Mouse (Mus musculus) heart, adult 9 months (tissue): ENCODE measurements around the gene Fat3.

Experiments used
- DNase-seq, 2 experiments: peaks; one replicate each; pipeline ENCODE4 v3.0.0; 2022; ENCODE audit warnings: low spot score in 2 of 2

Fat3 gene

GRCm38 (mm10) chr9:16256577-16257207 is 244.4 kb downstream of the Fat3 start:
- DNase-seq: no peak

DNA sequence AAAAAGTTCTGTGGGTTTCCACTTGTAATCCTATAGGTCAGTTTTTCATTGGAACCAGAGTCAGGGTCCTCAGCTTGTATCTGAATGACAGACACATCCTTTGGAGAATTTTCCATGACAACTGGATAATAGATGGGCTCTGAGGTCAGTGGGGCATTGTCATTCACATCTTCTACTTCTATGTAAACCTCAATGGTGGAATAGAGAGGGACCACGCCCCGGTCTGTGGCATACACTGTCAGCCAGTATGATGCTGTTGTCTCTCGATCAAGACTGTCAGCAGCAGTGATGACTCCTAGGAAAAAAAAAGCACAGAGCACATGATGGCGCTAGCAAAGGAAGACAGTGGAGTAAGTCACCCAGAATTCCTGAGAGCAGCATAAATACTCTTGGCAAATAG is 254.3 kb downstream of the Fat3 start:
- DNase-seq: no peak

- DNase-seq: no peak
These were observed 269.5 kb downstream of the Fat3 start for GRCm38 (mm10) chr9:16231575-16231974.

GRCm38 (mm10) chr9:16228919-16229318 is 272.2 kb downstream of the Fat3 start:
- no peak for DNase-seq

DNA sequence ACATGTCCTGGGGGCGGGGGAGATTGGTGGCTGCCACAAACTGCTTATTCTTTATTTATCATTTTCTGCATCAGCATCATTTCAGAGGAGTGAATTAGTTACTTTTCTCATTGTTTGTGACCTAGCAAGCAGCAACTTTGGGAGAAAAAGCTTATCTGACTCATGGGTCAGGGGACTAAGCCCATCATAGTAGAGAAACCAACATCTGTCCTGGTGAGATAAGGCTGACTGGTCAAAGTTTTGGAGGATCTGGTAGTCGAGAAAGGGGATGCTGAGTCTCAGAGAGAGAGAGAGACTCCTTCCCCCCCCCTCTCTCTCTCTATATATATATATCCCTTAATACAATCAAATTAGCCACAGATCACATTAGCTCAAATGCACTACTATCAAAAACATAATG is 273.7 kb downstream of the Fat3 start:
- no peak for DNase-seq

- no peak for DNase-seq
These were observed 274.5 kb downstream of the Fat3 start for GRCm38 (mm10) chr9:16226545-16226944.

DNA sequence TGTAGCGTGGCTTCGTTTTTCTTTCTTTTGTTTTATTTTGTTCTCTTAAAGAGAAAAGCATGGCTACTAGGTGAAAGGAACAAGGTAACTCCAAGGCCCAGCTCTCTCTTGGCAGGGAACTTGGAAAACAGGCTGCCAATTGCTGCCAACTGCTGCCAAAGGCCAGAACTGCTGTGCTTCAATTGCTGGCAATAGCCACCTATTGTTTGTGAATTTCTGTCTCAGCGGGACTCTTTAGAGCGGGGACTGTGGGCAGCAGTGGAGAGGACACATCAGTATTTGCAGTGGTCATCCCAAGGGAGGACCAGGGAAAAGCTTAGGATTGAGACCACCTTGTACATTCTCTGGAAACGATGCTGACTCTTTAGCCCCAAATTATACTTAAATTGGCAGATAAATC is 279.2 kb downstream of the Fat3 start:
- DNase-seq: peak; percentile 35 to 63

DNA sequence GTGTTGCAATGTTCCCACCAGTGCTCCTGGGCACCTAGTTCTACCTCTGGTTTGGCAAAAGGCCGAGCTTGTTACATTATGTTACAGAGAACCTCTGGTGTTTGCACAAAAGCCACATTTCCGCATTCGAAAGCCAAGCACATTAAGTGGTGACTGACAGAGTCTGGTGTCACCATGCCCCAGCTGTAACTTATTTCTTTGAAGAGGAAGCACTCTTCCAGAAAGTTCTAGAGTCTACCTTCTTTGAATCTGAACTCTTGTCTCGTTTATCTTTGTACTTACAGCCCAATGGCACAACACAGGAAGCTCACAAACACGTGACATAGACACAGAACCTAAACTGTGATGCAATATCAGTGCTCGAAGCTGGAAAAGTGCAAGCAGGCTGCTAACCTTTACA is 284.9 kb downstream of the Fat3 start:
- DNase-seq: peak; percentile 3 to 6

- peak; percentile 74 to 82 for DNase-seq
These were observed 286.1 kb downstream of the Fat3 start for GRCm38 (mm10) chr9:16214731-16215681.

DNA sequence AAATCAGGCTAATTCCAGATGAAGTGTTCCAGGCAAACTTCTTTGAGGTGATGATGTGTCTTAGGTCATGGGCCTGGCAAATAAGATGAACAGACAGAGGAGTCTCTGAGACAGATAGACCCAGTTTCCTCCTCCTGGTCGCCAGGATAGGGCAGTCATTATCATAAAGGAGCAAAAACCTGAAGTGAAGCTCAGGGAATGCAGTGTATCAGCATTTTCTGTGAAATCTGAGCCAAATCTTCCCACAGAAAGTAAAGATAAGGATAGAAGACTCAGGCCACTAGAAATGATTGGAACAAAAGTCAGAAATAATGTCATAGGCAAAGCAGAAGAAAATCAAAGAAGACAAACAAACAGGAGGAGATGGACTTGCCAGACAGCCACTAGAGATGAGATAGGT is 287.8 kb downstream of the Fat3 start:
- DNase-seq: no peak

- no peak for DNase-seq
These were observed 288.5 kb downstream of the Fat3 start for GRCm38 (mm10) chr9:16212628-16213027.

- no peak for DNase-seq
These were observed 288.9 kb downstream of the Fat3 start for GRCm38 (mm10) chr9:16212163-16212562.

DNA sequence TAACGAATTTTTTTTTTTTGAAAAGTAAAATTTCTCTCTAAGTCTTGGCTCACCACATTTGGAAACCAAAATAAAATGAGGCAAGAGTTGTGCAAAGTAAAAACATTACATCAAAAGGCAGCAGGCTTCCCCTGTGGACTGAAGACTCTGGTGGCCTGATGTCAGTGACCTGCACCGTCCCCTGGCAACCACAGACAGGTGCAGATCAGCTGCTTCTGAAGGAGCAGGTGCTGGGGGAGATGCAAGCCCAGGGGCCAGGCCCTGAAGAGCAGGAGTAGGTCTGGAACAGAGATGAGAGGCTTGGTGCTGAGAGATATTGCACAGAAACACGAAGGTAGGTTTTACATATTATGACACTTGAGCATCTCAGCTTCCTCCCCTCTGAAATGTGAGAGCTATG is 289.6 kb downstream of the Fat3 start:
- no peak for DNase-seq

GRCm38 (mm10) chr9:16202296-16202695 is 298.8 kb downstream of the Fat3 start:
- DNase-seq: no peak

GRCm38 (mm10) chr9:16200948-16201347 is 300.1 kb downstream of the Fat3 start:
- DNase-seq: no peak

GRCm38 (mm10) chr9:16186461-16186860 is 314.6 kb downstream of the Fat3 start:
- DNase-seq: no peak

DNA sequence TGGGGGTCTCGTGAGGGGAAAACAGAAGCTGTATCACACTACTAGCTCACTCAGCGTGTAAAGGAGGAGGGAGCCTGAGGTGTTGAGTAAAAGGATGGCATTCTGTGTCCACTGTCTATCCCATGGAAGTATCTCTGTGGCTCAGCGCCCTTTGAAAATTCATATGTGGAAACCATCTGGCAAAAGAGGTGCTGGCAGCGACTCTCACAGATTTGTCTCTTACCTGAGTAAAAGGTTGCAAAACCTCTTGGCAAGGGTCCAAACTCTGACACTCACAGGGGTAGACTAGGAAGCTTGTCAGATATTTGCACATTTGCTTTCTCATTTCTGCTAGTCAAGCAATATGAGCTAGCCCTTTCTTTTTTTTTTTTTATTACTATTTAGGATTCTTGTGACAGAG is 331.8 kb downstream of the Fat3 start:
- no peak for DNase-seq

DNA sequence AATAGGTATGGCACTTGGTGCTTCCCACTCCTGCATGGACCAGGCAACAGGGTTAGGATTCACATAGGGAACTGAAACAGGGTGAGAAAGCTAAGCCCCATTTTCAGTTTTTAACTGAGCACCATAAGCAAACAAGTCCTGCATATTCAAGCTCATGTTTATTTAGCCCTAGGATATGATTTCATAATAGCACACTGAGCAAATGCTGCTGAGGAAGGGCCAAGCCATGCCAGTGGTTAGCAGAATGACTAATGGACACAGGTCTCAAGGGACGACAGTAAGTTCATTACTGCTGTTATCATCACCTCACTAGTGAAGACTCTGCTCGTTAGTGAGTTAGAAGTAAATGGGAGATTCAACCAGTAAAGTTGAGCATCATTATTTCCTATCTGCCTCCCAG is 333.0 kb downstream of the Fat3 start:
- DNase-seq: peak in 1 of 2 experiments; percentile 1

- DNase-seq: no peak
These were observed 341.7 kb downstream of the Fat3 start for GRCm38 (mm10) chr9:16159366-16159765.

DNA sequence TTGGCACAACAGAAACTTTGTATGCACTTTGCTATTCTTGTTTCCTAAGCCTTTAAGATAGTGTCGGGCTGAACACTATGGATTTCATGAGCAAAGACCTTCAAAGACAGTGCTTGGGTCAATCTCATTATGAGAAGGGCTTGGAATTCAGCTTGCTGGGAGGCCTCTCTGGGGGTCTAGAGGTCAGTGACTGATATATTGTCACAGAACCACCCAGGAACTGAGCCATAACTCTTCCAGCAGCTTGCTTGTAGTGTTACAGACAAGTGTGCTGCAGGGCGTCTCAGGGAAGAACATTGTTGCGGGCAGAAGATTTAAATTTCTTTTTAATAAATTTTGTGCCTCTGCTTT is 347.5 kb downstream of the Fat3 start:
- no peak for DNase-seq

GRCm38 (mm10) chr9:16152756-16153579 is 348.1 kb downstream of the Fat3 start:
- DNase-seq: peak; percentile 17 to 32

- DNase-seq: no peak
These were observed 351.0 kb downstream of the Fat3 start for GRCm38 (mm10) chr9:16150046-16150445.
